Mouse (Mus musculus) testis, adult 2 months (tissue): ENCODE measurements at regions not wholly inside any gene's neighbourhood (a gene's known extent, or its start where the extent isn't known, plus 50 kb on each side); places are given as distances from the start of the nearest gene placed in this dataset.

ENCODE experiments used
- CTCF ChIP-seq: fragments of 200-500 bp; IDR thresholded peaks from 2 replicates; pipeline ENCODE4 v1.5.1; 2012; ENCODE audit warnings: low read depth, mild to moderate bottlenecking, inconsistent platforms, low read length, moderate library complexity; ENCODE audit not compliant: control insufficient read depth, insufficient read depth, insufficient replicate concordance
- POLR2A ChIP-seq: fragments of 200-500 bp; IDR thresholded peaks from 2 replicates; pipeline ENCODE4 v1.6.1; 2012; ENCODE audit warnings: low read depth, mild to moderate bottlenecking, inconsistent platforms, low read length, moderate library complexity; ENCODE audit not compliant: control insufficient read depth

- TF ChIP-seq CTCF (no peak), POLR2A (no peak)
Observed at GRCm38 (mm10) chr13:110455569-110456196, 60.8 kb downstream of the Plk2 start.
